Mouse (Mus musculus) skeletal muscle tissue, adult 2 months (tissue): ENCODE measurements around the gene Gm42715.
"Not testable (repeated sequence)": the region's sequence is repeated elsewhere in the genome, so short reads cannot be mapped to it uniquely, and the experiment has no call there.

ENCODE experiments used
- DNase-seq: peaks from one replicate; pipeline ENCODE4 v3.0.0-alpha.2; 2012; ENCODE audit warnings: low read depth, low spot score

Gene Gm42715

GRCm38 (mm10) chr7:127497382-127497781, 22.0 kb upstream of the Gm42715 start:
- DNase-seq = no peak

- DNase-seq = no peak
Observed at GRCm38 (mm10) chr7:127498407-127498806, 21.0 kb upstream of the Gm42715 start.

- no peak for DNase-seq
Observed at GRCm38 (mm10) chr7:127508291-127508690, 11.1 kb upstream of the Gm42715 start.

GRCm38 (mm10) chr7:127509830-127510229, 9.6 kb upstream of the Gm42715 start:
- not testable (repeated sequence) for DNase-seq

GRCm38 (mm10) chr7:127511241-127511640, 8.1 kb upstream of the Gm42715 start:
- peak; percentile 51 for DNase-seq

- peak; percentile 98 for DNase-seq
Observed at GRCm38 (mm10) chr7:127511808-127512230, 7.6 kb upstream of the Gm42715 start, which contains the start of gene Srcap. Gene Srcap, plus strand, starts transcription at chr7:127511983.

- peak; percentile 95 for DNase-seq
Observed at GRCm38 (mm10) chr7:127512231-127513015, 7.0 kb upstream of the Gm42715 start.

GRCm38 (mm10) chr7:127513016-127513390, 6.4 kb upstream of the Gm42715 start:
- no peak for DNase-seq

GRCm38 (mm10) chr7:127513781-127514180, 5.6 kb upstream of the Gm42715 start:
- no peak for DNase-seq

GRCm38 (mm10) chr7:127515846-127516245, 3.5 kb upstream of the Gm42715 start:
- DNase-seq = no peak

GRCm38 (mm10) chr7:127516344-127516743, 3.0 kb upstream of the Gm42715 start:
- DNase-seq = no peak

GRCm38 (mm10) chr7:127541671-127542070, 22.3 kb downstream of the Gm42715 start:
- no peak for DNase-seq

- no peak for DNase-seq
Observed at GRCm38 (mm10) chr7:127549116-127549835, 29.9 kb downstream of the Gm42715 start.

- no peak for DNase-seq
Observed at GRCm38 (mm10) chr7:127551558-127551957, 32.2 kb downstream of the Gm42715 start.

GRCm38 (mm10) chr7:127560580-127560979, 41.2 kb downstream of the Gm42715 start:
- no peak for DNase-seq

GRCm38 (mm10) chr7:127561340-127561858, 42.0 kb downstream of the Gm42715 start, which contains the start of gene Tmem265:
Gene Tmem265, plus strand, starts transcription at chr7:127561390.
- no peak for DNase-seq

- peak; percentile 21 for DNase-seq
Observed at GRCm38 (mm10) chr7:127564381-127565150, 45.2 kb downstream of the Gm42715 start.

- peak; percentile 98 for DNase-seq
Observed at GRCm38 (mm10) chr7:127572895-127573471, 53.6 kb downstream of the Gm42715 start, which contains the start of gene Phkg2. Gene Phkg2, plus strand, starts transcription at chr7:127573340.

- DNase-seq = no peak
Observed at GRCm38 (mm10) chr7:127573503-127574008, 54.2 kb downstream of the Gm42715 start.

GRCm38 (mm10) chr7:127574115-127574514, 54.7 kb downstream of the Gm42715 start:
- no peak for DNase-seq

GRCm38 (mm10) chr7:127583260-127583659, 63.9 kb downstream of the Gm42715 start:
- DNase-seq = no peak
